Mouse (Mus musculus): ENCODE results near the gene Tmem132d.

DNA sequence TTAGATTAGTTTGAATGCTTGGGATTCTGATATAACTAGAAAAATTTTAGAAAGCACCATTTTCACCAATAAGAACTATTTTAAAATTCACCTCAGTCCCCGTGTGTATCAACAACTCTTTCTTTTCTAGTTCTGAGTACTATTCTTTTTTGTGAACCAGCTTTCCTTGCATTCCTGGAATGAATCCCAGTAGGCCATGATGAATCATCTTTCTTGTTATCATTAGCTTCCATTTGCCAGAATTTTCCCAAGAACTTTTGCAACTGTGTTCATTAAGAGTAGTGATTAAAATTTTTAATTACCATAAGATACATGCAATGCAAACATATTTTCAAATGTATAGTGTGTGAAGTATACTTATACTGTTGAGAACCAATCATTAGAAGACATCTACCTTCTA, 537.7 kb downstream of the Tmem132d start:
- TF ChIP-seq POLR2A (IDR thresholded peaks at IDR 0.05; ENCODE audit: borderline replicate concordance, insufficient read depth, low read length) (no peak), CTCF (IDR thresholded peaks at IDR 0.05; ENCODE audit: borderline replicate concordance, insufficient read depth, low read depth, low read length) (no peak)
